Mouse (Mus musculus): Measurements from ENCODE around the gene Cldn1.

Gene Cldn1

DNA sequence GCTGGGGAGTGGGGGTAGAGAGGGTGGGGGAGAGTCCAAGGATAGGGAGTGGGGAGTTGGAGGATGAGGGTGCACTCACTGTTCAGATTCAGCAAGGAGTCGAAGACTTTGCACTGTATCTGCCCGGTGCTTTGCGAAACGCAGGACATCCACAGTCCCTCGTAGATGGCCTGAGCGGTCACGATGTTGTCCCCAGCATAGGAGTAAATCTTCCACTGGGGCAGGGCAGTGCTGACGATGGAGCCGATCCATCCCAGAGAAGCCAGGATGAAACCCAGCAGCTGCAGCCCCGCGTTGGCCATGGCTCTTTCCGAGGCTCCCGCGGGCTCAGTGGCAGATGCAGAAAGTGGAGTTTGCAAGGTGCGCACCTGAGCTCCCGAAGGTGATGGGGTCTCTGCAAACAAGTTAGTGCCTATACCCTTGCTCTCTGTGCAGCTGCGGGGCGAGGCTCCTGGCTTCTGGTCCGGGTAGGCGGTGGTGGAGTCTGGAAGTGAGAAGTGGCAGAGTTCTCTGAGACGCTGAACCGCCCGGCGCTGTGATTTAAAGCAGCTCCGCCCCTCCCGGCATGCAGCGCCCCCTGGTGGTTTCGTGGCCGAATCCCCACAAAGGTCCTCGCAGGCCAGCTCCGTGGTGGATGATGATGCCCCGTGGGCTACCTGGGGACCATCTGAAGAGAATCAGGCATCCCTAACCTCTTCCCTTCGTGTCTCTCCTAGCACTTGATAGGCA lies at the start of gene Cldn1:
Gene Cldn1, minus strand, starts transcription at position 517 of the 729 bp plus-strand sequence.
- DNase-seq (ENCODE audit: low read depth, low spot score) = peak; percentile 39

DNA sequence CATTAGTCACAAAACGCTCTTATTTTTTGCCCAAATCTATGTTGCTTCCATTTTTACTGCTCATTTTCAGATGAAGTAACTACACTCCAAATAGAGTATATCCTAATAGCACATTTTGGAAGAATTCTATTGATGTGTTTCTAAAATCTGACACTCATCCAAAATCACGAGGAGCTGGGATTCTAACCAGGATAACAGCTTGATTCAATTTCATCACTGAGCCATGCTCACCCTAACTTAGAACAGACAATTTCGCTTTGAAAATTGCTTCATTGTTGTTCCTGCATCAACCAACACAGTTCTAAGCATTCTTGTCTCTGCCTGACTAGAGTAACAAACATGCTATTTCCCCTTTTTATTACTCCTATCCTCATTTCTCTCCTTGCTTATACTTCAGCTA lies 47.0 kb upstream of the Cldn1 start:
- no peak for DNase-seq (ENCODE audit: low read depth, low spot score)

DNA sequence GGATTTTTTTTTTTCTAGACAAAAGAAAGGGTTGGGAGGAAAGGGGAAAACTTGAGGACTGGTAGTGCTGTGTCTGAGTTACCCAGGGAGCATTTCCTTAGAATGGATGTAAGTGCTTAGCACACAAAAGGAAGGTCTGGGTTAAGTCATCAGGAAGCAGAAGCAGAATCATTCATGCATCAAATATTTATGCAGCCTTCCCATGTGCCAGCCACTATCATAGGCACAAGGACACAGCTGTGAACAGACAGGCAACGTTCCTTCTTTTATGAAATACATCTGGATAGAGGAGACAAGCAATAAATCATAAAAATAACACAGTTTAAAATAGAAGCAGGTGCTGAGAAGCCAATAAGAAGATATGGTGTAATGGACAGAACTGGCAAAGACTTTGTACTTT lies 32.4 kb upstream of the Cldn1 start:
- no peak for DNase-seq (ENCODE audit: low read depth, low spot score)

DNA sequence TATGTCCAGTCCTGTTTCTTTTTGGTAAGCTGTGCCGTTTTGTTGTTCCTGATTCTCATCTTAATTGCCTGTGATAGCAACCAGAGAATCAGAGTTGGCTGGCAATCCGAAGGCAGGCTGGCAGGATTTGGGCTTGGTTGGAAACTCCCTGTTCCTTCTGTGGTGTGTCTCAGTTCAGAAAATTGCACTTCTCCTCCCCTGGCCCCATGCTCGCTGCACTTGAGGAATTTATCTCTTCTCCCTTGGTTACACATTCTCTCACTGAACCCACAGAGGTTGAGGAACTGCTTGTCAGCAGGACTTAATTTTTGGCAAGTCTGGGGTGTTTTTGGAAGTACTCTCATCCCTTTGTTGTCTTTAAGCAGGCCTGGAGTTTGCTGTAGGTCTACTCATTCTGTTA lies 29.3 kb upstream of the Cldn1 start:
- DNase-seq (ENCODE audit: low read depth, low spot score) = no peak

DNA sequence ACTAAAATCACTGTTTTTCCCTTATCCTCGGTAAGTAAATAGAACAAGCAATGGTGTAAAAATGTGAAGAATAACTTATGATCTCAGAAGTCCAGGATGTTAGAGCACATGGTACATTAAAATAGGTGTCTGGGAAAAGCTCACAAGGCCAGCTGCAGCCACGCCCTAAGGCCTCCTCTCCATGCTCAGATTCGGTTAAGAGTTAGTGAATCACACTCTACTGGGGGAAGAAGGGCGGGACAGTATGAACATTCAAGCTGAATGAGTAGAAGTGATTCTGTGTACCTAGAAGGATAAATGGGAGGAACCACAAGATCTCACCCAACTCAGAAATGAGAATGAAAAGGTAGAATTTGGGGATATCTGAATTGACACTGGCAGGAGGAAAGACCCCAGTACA lies 28.9 kb upstream of the Cldn1 start:
- DNase-seq (ENCODE audit: low read depth, low spot score) = no peak

DNA sequence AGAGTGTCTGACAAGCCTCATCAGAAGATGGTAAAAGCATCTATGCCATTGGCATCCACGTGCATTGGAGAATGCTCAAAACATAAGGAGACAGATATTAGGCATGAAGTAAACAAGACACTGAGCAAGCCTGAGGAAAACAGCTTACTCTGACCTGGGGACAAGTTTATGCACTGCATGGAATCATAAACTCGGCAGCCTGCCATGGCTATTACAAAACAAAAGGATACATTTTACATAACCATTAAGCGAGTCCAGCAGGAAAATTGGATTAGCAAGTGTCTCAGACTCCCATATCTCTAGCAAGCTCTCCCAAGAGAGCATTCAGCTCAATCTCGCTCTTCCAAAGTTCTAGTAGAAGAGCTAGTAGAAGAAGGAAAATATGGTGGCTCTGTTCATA lies 19.3 kb upstream of the Cldn1 start:
- no peak for DNase-seq (ENCODE audit: low read depth, low spot score)

DNA sequence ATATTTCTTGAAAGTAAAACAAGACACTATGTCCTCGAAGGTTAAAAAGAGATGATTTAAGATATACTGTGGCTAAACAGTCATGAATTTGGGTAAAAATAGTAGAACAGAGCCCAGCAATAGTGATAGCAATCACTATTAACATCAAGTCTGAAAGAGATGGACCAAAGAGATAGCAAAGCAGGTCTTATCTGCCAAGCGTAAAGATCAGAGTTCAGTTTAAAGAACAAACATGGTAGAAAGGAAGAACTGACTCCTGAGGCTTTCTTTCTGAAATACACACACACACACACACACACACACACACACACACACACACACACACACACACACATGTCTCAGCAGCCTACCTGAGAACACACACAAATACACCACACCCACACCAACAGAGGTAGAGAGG lies 14.5 kb upstream of the Cldn1 start:
- DNase-seq (ENCODE audit: low read depth, low spot score) = no peak

DNA sequence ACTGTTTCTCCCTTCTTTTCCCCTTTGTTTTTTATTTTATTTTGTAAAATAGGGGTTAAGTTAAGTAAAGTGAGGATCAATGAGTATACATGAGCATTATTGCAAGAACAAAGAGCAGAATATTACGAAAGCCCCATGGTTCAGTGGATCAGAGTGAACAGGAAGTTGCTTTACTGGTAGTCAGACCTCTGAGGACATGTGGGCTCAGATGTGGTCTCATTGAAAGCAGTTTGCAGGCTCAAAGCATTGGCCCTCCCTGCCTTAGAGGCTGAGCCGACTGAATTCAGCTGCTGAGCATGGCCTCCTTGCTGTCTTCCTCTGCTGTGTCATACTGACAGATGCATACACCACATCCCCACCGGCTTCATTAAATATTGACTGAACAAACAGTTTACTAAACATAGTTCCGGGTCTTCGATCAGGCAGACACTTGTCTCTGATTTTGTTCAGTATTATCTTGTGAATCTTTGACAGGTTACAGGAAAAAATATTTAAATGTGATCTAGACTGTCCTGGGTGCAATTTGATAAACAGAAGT lies 12.5 kb upstream of the Cldn1 start:
- DNase-seq (ENCODE audit: low read depth, low spot score) = no peak

DNA sequence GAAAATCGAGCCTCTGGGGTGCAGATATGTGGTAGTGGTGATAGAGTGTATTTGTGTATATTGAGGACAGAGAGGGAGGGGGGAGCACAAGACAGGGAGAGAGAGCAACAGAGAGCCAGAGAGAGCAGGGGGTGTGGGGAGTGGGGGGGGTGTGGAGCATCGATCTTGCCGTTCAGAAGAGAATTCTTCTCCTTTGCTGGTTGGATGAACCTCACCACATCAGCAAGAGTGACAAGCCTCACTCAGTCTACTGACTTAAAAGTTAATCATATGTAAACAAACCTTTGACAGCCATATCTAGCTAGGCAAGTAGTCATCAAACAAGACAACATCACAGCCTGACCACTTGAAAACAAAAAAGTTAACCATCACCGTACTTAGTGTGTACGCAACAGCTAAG lies 5.5 kb upstream of the Cldn1 start:
- no peak for DNase-seq (ENCODE audit: low read depth, low spot score)

DNA sequence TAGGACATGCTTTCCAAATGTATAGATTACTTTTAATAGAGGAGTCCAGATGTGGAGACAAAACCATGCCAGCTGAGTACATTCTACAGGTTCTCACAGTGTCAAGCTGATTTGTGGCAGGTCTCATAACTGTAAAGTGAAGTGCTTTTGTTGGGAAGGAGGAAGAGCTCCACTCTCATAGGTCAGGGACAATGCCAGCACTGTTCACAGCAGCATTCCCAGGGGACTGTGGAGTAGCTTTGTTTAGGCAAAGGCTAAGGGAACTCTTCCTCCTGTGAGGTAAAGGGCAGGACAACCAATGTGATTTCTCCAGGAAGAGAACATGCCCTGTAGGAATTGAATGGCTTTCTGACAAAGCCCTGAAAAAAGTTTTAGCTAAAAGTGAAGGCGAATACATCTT lies 1.5 kb downstream of the Cldn1 start:
- no peak for DNase-seq (ENCODE audit: low read depth, low spot score)

DNA sequence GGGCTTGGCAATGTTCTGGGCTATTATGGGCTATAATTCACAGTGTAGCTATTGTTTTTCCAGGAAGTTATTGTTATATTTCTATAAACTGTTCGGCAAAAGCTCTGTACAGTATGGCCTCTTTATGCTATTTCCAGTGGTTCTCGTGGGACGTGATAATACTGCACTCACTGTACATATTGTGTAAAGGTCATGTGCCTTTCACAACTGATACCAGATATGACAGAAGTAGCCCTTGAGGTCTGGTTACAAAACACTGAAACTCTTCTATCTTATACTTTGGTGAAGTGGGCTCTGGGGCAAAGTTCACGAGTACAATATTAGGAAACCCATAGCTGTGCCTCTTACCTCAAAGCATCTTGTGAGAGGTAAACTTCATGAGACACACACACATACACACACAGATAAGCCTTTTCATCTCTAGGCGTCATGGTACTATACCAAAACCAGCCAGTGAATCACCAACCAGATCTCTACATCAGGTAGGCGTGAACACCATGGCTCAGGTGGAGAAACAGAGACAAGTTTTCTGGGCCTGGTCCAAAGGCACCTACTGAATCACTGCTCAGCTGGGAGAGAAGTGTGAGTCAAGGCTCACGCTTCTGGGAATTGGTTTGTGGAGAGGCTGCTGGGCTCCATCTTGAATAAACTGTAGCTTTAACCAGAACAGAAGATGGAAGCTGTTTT lies 2.5 kb downstream of the Cldn1 start:
- no peak for DNase-seq (ENCODE audit: low read depth, low spot score)

DNA sequence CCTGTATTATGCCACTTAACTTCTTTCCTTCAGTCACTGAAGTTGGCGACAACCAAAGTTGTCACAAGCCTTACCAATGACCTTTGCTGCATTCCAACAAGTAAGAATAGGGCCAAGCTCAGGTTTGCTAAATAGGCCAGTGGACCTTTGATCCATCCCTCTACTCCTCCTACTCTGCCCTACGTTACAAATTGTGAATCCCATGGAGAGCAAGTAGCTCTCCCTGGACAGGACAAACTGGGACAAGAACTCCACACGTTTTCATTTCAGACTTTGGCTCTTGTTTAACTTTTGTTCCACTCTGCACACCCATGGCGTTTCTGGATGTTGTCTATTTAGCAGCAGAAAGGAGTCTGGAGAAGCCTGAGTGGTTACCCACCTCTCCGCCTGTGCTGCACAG lies 3.5 kb downstream of the Cldn1 start:
- DNase-seq (ENCODE audit: low read depth, low spot score) = no peak

DNA sequence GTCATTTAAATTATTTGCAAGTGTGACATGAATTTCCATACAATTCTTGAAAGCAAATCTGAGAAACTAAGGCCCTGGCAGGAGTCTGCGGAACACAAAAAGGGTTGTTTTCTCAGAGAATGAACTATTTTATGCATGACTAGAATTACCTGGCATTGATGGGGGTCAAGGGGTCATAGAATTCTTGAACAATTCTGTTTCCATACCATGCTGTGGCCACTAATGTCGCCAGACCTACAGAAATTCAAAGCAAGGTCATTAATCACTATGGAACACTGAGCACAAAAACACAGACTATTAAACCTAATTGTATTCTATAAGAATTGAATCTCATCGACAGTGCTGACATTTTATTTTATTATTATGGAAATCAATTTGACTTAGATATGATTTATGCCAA lies 10.9 kb downstream of the Cldn1 start:
- no peak for DNase-seq (ENCODE audit: low read depth, low spot score)

DNA sequence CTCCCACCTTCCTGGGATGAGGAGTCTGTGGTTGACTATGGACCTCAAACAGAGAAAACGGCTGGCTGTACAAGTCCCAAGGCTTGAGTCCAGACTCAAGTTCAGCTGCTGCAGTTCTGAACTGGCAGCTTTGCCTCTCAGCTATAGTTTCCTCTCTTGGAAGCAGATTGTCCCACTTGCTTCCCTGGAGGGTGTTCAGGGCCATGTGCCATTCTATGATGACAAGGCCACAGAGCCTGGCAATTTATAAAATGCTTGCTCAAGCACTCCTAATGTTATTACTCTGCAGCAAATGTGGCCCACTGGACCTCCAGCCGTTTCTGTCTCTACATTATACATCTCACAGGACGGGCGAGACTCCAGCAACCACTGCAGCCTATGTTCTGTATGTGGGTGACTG lies 12.0 kb downstream of the Cldn1 start:
- no peak for DNase-seq (ENCODE audit: low read depth, low spot score)

DNA sequence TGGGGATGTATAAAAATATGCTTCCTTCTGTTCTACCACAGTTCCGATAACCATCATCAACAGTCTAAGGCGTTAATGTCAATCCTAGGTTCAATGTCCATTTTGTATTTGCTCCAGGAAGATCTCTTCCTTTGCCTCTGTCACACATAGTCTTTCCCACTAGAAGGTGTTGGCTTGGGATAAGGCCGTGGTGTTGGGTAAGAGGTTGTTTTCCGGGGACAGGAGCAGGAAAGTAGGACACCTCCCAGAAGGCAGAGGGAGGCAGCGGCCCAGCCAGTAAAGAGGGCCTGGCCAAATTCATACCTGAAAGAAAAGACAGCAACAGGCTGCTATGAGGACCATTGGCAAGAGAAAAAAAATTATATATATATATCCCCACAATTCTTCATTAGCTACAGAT lies 12.7 kb downstream of the Cldn1 start:
- DNase-seq (ENCODE audit: low read depth, low spot score) = no peak

DNA sequence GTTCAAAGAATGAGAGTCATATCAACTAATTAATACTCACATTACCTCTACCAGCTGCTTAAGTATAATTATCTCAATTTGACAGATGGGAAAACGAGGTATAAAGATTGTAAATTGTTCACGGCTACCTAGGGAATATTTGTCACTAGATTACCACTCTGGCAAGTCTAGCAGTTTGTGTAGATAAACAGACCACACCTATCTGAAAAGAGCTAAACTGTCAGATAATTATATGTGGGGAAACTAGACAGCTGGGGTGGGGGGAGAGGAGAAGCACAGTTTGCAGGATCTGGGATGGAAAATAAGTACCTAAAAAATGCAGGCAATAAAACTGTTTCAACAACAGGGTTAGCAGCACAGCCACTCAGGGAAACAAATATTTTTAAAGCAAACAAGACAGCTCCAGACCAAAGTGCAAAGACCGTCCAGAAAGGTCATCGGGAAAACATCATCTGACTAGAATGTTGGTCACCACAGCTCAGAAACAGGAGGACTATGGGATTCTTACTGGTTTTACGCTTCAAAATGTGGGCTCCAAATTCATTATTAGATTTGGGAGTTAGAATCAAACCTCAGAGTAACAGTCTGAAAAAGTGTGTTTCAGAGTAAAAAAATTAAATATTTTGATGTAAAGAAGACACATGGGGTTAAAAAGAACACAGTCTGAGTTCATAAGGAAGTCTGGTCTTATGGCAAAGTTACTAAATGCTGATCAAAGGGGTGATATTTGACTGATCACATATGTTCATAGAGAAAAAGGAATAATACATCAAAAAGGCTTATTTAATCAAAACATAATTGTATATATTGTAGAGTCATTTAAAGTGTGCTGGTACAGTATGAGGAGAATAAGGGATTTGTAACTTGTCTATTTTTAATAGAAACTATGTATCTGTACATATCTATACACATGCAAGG lies 13.5 kb downstream of the Cldn1 start:
- no peak for DNase-seq (ENCODE audit: low read depth, low spot score)

DNA sequence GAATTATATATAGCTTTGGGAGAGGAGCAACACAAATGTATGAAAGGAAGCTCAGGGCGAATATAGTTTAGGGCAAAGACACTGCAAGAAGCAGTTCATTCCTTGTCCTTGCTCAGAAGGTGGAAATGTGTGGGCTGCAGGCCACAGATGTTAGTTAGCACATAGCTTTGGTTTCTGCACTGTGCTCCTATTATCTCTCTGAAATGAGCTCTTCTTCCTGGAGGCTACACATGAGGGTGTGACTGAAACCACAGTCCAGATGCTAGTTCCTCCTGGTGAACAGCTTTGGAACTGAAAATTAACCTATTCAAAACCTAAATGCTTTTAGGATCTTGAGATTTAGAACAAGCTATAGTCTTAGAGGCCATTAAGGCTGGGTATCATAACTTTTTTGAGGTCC lies 16.1 kb downstream of the Cldn1 start:
- no peak for DNase-seq (ENCODE audit: low read depth, low spot score)

DNA sequence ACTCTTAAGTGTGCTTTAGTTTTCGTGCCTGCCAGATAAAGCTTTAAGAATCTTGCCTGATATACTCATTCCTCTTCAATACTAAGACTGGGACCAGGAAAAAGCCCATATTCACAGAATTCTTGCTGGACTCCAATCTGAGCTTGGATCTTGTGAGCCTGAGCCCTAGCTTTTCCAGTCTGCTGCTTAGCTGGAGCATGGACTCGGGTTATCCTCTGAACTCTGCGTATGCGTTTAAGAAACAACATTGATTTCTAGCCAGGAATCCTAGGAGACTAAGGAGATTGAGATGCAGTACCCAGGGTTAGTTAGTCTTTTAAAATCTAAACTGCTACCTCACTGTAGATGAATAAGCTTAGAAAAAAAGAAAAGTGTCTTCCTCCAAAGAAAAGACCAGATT lies 20.9 kb downstream of the Cldn1 start:
- no peak for DNase-seq (ENCODE audit: low read depth, low spot score)

DNA sequence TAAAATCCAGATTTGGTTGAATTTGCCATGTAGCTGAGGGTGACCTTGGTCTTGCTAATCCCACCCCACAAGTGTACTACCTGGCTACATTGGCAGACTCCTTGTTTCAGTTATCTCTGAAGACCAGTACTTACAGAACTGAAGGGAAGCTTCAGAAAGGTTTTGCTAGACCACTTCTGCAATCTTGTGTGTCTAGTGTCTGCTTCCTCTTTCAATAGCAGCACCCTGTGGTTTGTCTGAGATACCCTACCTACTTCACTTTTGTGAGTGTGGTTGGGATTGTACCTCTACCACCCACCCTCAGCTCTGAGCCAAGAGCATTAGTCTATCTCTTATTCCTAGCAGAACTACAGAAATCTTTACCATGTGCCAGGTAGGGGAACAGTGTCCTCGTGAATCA lies 22.8 kb downstream of the Cldn1 start:
- no peak for DNase-seq (ENCODE audit: low read depth, low spot score)

DNA sequence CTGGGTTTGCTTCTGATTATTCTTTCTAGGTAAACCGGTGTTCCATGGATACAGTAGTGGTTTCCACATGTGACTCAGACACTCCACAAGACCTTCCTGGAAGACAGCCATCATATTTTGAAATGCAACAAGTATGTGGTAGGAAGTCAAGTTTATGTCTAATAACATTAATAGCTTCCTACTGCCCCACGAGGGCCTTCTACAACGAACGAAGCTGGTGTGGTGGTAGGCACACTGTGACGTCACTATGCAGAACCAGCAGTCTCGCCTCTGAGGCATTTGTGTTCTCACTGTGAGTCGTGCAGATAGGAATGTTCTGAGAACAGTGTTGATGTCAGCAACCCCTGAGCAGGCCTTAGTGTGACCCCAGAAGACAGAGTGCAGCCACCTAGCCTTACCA lies 55.4 kb downstream of the Cldn1 start:
- DNase-seq (ENCODE audit: low read depth, low spot score) = no peak

DNA sequence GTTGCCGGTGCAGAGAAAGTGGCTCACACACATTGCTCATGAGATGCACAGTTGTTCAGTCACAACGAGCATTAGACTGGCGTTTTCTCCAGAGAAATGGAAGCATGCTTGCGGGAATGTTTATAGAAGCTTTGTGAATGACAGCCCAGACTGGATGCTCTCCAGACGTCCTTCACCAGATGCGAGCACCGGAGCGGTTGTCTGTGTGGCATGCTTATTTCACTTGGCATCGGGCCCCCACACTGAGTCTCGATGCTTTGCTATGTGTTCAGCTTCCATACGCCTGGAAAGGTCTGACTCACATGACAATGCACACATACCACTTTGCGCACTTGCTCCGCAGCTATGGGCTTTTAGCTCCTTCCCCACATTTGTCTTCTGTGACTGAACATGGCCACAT lies 56.8 kb downstream of the Cldn1 start:
- DNase-seq (ENCODE audit: low read depth, low spot score) = no peak

DNA sequence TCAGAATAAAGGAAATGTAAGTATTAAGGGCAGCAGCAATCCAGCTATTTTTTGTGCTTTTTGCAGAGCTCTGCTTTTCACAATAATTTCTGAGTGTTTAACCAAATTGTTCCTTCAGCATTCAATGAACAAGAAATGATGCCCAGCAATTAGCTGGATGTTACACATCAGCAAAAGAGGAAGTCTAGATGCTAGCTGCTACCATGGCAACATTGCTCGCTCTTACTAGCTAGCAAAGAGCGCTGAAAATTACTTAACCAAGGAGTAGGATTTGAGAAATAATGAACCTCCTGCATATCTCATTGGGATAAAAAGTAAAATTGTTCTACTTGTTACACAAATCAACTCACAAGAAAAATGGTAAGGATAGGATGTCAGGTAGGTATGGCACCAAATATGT lies 62.2 kb downstream of the Cldn1 start:
- no peak for DNase-seq (ENCODE audit: low read depth, low spot score)

Data from WW6 (cell line).